Mouse (Mus musculus): ENCODE results near the gene Msmb.
A peak's percentile ranks its signal among the peaks of the same experiment; 100 is the strongest.

The Msmb gene

GRCm38 (mm10) chr14:32145809-32146511, 4.1 kb downstream of the Msmb start:
- DNase-seq (ENCODE audit: low spot score in 2 of 2) = no peak

- DNase-seq (ENCODE audit: low spot score in 2 of 2) = no peak
Observed at GRCm38 (mm10) chr14:32146578-32146977, 4.8 kb downstream of the Msmb start.

DNA sequence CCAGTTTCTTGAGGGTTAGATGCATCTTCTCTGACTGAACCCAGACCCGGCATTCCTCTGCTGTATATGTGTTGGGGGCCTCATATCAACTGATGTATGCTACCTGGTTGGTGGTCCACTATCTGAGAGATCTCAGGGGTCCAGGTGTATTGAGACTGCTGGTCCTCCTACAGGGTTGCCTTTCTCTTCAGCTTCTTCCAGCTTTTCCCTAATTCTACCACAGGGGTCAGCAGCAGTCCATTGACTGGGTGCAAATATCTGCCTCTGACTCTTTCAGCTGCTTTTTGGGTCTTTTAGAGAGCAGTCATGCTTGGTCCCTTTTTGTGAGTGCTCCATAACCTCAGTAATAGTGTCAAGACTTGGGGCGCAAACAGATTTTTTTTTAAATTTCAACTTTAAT, 9.0 kb downstream of the Msmb start:
- no peak for DNase-seq (ENCODE audit: low spot score in 2 of 2)

- no peak for DNase-seq (ENCODE audit: low spot score in 2 of 2)
Observed at GRCm38 (mm10) chr14:32152243-32152965, 10.6 kb downstream of the Msmb start.

- DNase-seq (ENCODE audit: low spot score in 2 of 2) = no peak
Observed at GRCm38 (mm10) chr14:32153156-32153555, 11.3 kb downstream of the Msmb start.

DNA sequence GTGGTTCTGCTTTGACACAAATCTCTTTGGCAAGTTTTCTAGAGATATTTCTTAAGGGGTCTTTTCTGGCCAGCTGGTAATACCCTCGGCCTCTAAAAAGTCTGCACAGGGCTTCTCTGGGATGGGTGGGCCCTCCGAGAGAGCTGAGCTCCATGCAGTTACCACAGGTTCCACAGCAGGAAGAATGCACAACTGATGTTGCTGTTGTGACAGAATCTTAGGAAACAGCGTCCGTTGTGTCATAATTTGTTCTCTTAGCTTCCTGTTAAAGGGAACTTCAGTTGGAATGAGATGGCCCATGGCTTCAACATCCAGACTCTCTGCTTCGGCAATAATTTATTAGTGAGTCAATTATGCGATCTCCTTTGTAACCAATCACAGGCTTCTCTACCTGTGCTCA, 12.9 kb downstream of the Msmb start:
- no peak for DNase-seq (ENCODE audit: low spot score in 2 of 2)

- no peak for DNase-seq (ENCODE audit: low spot score in 2 of 2)
Observed at GRCm38 (mm10) chr14:32159150-32159670, 17.4 kb downstream of the Msmb start.

GRCm38 (mm10) chr14:32159690-32160246, 17.9 kb downstream of the Msmb start, which contains the start of gene Ncoa4:
TSS of gene Ncoa4 (plus strand) at chr14:32159865.
- DNase-seq (ENCODE audit: low spot score in 2 of 2) = peak; percentile 98 to 99

DNA sequence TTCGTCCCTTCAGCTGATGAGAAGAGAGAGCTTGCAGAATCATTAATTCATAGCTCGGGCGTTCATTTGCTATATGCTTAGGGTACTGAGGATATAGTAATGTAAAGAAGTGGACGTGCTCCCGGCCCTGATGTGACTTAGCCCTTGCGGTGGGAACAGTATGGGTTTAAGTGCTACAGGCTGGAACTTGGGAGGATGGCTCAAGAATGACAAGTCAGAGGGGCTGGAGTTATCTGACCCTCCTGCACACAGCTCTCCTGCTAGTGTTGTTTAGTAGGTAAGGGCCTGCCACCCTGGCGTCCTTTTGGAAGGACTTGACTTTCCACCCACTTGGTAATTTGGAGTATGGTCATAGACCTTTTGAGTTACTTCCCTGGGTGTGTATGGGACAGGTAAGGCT, 18.7 kb downstream of the Msmb start:
- no peak for DNase-seq (ENCODE audit: low spot score in 2 of 2)

DNA sequence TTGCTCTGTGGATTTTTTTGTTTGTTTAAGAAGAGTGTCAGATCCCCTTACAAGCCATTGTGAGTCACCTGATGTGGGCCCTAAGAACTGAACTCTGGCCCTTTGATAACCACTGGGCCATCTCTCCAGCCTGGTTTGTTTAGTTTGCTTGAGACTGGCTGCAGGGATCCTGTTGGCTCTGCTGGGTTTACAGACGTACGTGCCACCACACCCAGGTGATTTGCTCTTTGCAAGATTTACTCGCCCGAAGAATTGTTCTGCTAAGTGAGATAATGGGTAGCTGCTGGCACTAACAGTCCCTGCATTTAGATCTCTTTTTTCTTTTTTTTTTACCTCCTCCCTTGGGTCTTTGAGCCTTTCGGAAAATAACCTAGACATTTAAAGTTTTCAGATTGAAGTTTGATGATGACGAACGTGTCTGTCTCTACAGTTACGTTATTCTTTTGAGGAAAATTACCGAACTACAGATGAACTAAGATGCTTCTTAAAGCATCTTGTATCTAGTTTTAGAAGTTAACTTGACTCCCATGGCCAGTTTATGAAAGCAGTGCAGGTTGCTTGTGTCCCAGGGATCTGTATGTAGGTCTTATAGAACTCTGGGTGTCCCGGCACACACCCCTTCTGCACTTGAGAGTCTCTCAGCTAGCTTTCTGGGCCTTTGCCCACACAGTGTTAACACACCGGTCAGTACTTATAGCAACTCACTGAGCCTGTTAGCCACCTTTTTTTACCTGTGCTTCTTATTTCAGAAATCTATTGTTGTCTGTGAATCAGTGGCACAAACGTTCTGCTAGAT, 19.5 kb downstream of the Msmb start:
- no peak for DNase-seq (ENCODE audit: low spot score in 2 of 2)

DNA sequence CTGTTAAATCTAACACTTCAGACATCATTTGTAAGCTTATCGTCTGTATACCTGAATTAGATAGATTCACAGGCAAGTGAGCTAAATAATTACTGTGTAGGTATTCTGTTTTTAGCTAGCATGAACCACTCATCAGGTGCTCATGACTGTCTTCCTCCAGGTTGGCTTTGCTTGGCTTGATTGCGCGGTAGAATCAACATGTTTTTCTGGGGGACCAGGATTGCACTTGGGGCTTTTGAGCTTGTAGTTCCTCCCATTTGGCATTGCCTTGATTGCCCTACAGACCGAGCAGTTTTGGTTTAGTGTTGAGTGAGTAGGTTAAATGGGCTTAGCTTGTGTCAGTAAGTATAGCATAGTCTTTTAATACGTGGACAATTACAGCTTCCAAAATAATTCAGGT, 20.4 kb downstream of the Msmb start:
- DNase-seq (ENCODE audit: low spot score in 2 of 2) = no peak

DNA sequence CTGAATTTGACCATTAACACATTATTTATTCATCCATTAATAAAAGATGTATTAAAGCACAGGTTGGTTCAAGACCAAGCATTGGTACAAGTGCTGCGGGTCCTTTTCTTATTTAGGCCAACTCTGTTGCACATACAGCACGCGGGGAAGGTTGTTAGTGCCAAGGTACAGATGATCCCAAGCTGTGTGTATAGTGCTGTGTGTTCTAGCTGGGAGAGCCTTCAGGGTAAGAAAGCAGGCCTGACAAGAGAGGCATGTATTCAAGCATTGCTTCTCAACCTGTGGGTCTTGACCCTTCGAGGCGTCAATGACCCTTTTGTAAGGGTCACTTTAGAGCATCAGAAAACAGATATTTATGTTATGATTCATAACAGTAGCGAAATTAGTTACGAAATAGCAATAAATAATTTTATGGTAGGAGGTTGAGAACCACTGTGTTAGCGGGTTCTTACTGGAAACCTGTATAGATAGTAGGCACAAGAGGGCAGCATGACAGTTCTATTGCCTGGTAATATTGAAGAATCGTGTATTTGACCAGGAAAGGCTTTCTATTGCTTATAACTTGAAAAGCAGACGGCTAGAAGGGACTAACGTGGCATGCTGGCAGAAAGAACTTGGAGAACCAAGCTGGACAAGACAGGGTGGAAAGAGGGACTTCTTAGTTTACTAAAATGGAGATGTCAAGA, 21.5 kb downstream of the Msmb start:
- no peak for DNase-seq (ENCODE audit: low spot score in 2 of 2)

- no peak for DNase-seq (ENCODE audit: low spot score in 2 of 2)
Observed at GRCm38 (mm10) chr14:32164173-32165051, 22.6 kb downstream of the Msmb start.

DNA sequence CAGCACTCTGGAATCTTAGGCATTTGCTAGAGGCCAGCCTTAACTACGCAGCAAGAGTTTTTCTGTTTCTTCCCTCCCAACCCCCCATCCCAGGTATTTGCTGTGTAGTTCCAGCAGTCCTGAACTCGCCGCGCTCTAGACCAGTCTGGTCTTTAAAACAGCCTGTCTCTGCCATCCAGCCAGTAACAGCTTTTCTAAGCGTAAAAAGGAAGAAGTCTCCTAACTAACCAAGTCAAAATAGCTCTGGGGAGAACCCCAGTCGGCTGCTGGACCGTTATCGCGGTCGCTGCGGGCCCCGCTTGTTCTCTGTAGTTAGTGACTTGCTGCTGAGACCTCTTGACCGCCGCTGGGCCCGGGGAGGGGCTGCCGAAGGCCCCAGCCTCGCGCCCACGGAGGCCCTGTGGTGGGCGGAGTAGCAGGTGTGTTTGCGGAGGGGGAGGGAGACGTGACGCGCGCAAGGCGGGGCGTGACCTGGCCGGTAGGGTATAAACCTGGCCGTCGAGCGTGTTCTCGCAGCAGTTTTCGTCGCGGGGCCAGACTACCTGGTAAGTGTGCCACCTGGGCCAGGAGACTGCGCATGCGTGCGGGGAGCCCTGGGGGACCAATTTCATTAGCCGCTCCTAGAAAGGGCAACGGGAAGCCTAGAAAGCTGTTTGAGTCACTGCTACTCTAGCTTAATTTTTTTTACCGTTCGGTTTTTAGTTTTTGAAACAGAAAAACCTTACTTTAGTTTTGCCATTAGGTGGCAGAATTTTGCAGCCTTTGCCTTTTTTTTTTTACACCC, 23.6 kb downstream of the Msmb start:
- peak; percentile 54 to 60 for DNase-seq (ENCODE audit: low spot score in 2 of 2)

- DNase-seq (ENCODE audit: low spot score in 2 of 2) = no peak
Observed at GRCm38 (mm10) chr14:32166062-32166441, 24.2 kb downstream of the Msmb start.

DNA sequence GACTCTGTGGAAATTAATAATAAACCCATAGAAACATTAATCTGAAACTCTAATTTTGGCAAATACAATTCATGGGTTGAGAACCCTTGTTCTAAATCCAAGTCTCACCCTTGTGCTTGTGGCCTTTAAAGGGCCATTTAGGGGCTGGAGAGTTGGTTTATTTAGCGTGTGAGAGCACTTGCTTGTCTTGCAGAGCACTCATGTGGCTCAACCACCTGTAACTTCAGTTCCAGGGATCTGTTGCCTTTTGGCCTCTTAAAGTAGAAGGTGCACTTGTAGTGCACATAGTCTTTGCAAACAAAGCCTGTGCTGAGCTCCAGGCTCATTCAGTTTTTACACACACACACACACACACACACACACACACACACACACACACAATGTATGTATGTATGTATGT, 25.0 kb downstream of the Msmb start:
- no peak for DNase-seq (ENCODE audit: low spot score in 2 of 2)

- no peak for DNase-seq (ENCODE audit: low spot score in 2 of 2)
Observed at GRCm38 (mm10) chr14:32167326-32167725, 25.5 kb downstream of the Msmb start.

- no peak for DNase-seq (ENCODE audit: low spot score in 2 of 2)
Observed at GRCm38 (mm10) chr14:32168653-32169231, 26.9 kb downstream of the Msmb start.

- DNase-seq (ENCODE audit: low spot score in 2 of 2) = no peak
Observed at GRCm38 (mm10) chr14:32170137-32170536, 28.3 kb downstream of the Msmb start.
